In the genomic region with DNA sequence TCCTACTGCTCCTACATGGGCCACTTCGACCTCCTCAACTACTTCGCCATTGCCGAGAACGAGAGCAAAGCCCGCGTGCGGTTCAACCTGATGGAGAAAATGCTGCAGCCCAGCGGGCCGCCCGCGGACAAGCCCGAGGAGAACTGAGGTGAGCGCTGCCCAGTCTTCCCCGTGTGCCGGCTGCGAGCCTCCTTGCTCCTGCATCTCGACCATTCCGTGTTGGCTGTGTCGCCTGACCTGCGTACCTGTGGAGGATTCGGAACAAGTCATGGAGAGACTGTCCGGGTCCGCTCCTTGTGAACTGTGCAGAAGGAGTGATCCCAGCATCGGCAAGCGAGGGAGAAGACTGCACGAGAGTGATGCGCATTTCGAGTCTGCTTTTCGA, we compare ENCODE assay signal across 8 mouse cellular contexts. TPM values are rescaled to one million over a fixed set of nuclear protein-coding genes. Genes with fewer than 3 reads are reported as not detected.
DNase-seq lines count a peak whose midpoint lies in the region; ATAC-seq and TF ChIP-seq lines count a peak whose summit lies in the region.

No protein-coding gene starts in this region.

- no peaks in the 10 kb centered on the region for H3K36me3 ChIP-seq in limb, embryonic 11.5 days (ENCODE audit: control insufficient read depth, insufficient read depth, low read length)
- H3K36me3 ChIP-seq in neural tube, embryonic 13.5 days, result no peaks in the 10 kb centered on the region

- H3K4me1 ChIP-seq in lung, adult 2 months (ENCODE audit: control insufficient read depth, insufficient read depth, low read length), result no peaks in the 10 kb centered on the region; the same call in 1 of the 2 replicates
- peaks cover 6% of the 10 kb centered on the region; the same call in 1 of the 2 replicates for H3K4me1 ChIP-seq in limb, embryonic 11.5 days (ENCODE audit: control insufficient read depth, insufficient read depth, low read length)
- peaks cover 21% of the 10 kb centered on the region for H3K4me1 ChIP-seq in neural tube, embryonic 13.5 days (replicated peaks)

- peak overlapping the region; percentile 94 for H3K4me3 ChIP-seq in lung, adult 2 months (replicated peaks; ENCODE audit: extremely low read depth, low read depth, low read length)
- peak overlapping the region; percentile 54 for H3K4me3 ChIP-seq in limb, embryonic 11.5 days (ENCODE audit: low read depth, low read length)
- peak overlapping the region; percentile 76 for H3K4me3 ChIP-seq in neural tube, embryonic 13.5 days

- 0 out of 2 replicates have a peak overlapping the region, but pooled peaks have one; percentile 10 for H3K27ac ChIP-seq in limb, embryonic 11.5 days (replicated peaks; ENCODE audit: low read depth, low read length)
- H3K27ac ChIP-seq in neural tube, embryonic 13.5 days (replicated peaks), result peak overlapping the region; percentile 76

- H3K9ac ChIP-seq in limb, embryonic 11.5 days (ENCODE audit: low read length), result peak overlapping the region; percentile 81
- H3K9ac ChIP-seq in neural tube, embryonic 13.5 days, result peak overlapping the region; percentile 87

- no peak for TF ChIP-seq CTCF in lung, adult 2 months (IDR thresholded peaks at IDR 0.05; ENCODE audit: insufficient read depth, low read length)

- H3K4me2 ChIP-seq in limb, embryonic 11.5 days (ENCODE audit: low read depth, severe bottlenecking), result peak overlapping the region; percentile 72
- H3K4me2 ChIP-seq in neural tube, embryonic 13.5 days, result peak overlapping the region; percentile 95

- WGBS in lung, adult 2 months, result under 1% methylated on average over 29 of the region's 29 CpGs
- WGBS in limb, embryonic 11.5 days, result 2% methylated on average over 29 of the region's 29 CpGs
- WGBS in neural tube, embryonic 13.5 days, result 3% methylated on average over 29 of the region's 29 CpGs

- H3K9me3 ChIP-seq in limb, embryonic 11.5 days (ENCODE audit: control insufficient read depth, low read length), result no peaks in the 10 kb centered on the region
- no peaks in the 10 kb centered on the region for H3K9me3 ChIP-seq in neural tube, embryonic 13.5 days

- ATAC-seq in erythroblast, adult 5-6 weeks (replicated peaks; ENCODE audit: low FRiP score, poor library complexity, severe bottlenecking), result peak; percentile 55
- peak; percentile 36 for ATAC-seq in limb, embryonic 11.5 days (ENCODE audit: insufficient number of reproducible peaks, low FRiP score, low TSS enrichment, low read depth)
- ATAC-seq in neural tube, embryonic 13.5 days (ENCODE audit: low read depth), result peak; percentile 32; the same call in 1 of the 2 replicates

- no peak for DNase-seq in lung, adult 2 months
- no peak for DNase-seq in lung, postnatal 4 days
- DNase-seq in limb, embryonic 11.5 days (ENCODE audit: low spot score), result no peak
- no peak for DNase-seq in adrenal gland, adult 2 months
- no peak for DNase-seq in lung, postnatal 36 days
- no peak for DNase-seq in cerebellum, adult 18-20 months

- TF ChIP-seq POLR2A in lung, adult 2 months (IDR thresholded peaks at IDR 0.05; ENCODE audit: borderline replicate concordance, extremely low read depth, low read depth, low read length), result no peak

- no peaks in the 10 kb centered on the region for H3K27me3 ChIP-seq in limb, embryonic 11.5 days (ENCODE audit: control insufficient read depth, insufficient read depth, low read length)
- no peaks in the 10 kb centered on the region for H3K27me3 ChIP-seq in neural tube, embryonic 13.5 days

RNA-seq across cellular contexts. Expression of a gene that starts 3.6 kb away (rescaled TPM):
- 29.1 and 41.2 TPM in 2 replicates for polyA plus RNA-seq in lung, adult 2 months (2012; rRNA removed)
- total RNA-seq in erythroblast, adult 5-6 weeks (2015; ENCODE audit: low replicate concordance), result 3.5 and 4.2 TPM in 2 replicates
- 2.8 and 3.1 TPM in 2 replicates for total RNA-seq in erythroblast, adult 5-6 weeks (2017; ENCODE audit: low replicate concordance)
- 42.7 and 45.7 TPM in 2 replicates for polyA plus RNA-seq in limb, embryonic 11.5 days (2014; fragmentation: Nextera tagmentation; extraction: Ambion mirVana)
- 26.3 and 27.3 TPM in 2 replicates for polyA plus RNA-seq in neural tube, embryonic 13.5 days (2015; fragmentation: Nextera tagmentation; extraction: Ambion mirVana)
- 10 to 100 TPM; 13.3 to 14.0 TPM for total RNA-seq in adrenal gland, adult 2 months (2021)
- polyA plus RNA-seq in adrenal gland, adult 2 months (2012; rRNA removed), result 89.9 and 92.4 TPM in 2 replicates

RNA-seq across cellular contexts. Expression of a gene that starts 44.6 kb away (rescaled TPM):
- 16.0 and 17.1 TPM in 2 replicates for polyA plus RNA-seq in lung, adult 2 months (2012; rRNA removed)
- total RNA-seq in erythroblast, adult 5-6 weeks (2015; ENCODE audit: low replicate concordance), result 7.9 and 11.7 TPM in 2 replicates
- 7.6 and 8.1 TPM in 2 replicates for total RNA-seq in erythroblast, adult 5-6 weeks (2017; ENCODE audit: low replicate concordance)
- polyA plus RNA-seq in limb, embryonic 11.5 days (2014; fragmentation: Nextera tagmentation; extraction: Ambion mirVana), result 0.82 and 1.5 TPM in 2 replicates
- 4.1 and 4.4 TPM in 2 replicates for polyA plus RNA-seq in neural tube, embryonic 13.5 days (2015; fragmentation: Nextera tagmentation; extraction: Ambion mirVana)
- total RNA-seq in adrenal gland, adult 2 months (2021), result 1 to 10 TPM; 8.7 to 8.9 TPM
- polyA plus RNA-seq in adrenal gland, adult 2 months (2012; rRNA removed), result 5.1 and 11.0 TPM in 2 replicates

RNA-seq across cellular contexts. Expression of a gene that starts 51.6 kb away (rescaled TPM):
- polyA plus RNA-seq in lung, adult 2 months (2012; rRNA removed), result 28.8 and 35.3 TPM in 2 replicates
- total RNA-seq in erythroblast, adult 5-6 weeks (2015; ENCODE audit: low replicate concordance), result 0.84 TPM in 1 of 2 replicates, not detected in the other
- under 0.01 TPM in 1 of 2 replicates, not detected in the other for total RNA-seq in erythroblast, adult 5-6 weeks (2017; ENCODE audit: low replicate concordance)
- polyA plus RNA-seq in limb, embryonic 11.5 days (2014; fragmentation: Nextera tagmentation; extraction: Ambion mirVana), result 74.5 and 74.9 TPM in 2 replicates
- polyA plus RNA-seq in neural tube, embryonic 13.5 days (2015; fragmentation: Nextera tagmentation; extraction: Ambion mirVana), result 35.6 and 52.3 TPM in 2 replicates
- total RNA-seq in adrenal gland, adult 2 months (2021), result 10 to 100 TPM in 1 of 2 experiments, 1 to 10 TPM in 1; 6.4 to 15.7 TPM
- polyA plus RNA-seq in adrenal gland, adult 2 months (2012; rRNA removed), result 5.9 and 6.0 TPM in 2 replicates
